19 mouse cellular contexts compared by ENCODE assay signal in the genomic region with DNA sequence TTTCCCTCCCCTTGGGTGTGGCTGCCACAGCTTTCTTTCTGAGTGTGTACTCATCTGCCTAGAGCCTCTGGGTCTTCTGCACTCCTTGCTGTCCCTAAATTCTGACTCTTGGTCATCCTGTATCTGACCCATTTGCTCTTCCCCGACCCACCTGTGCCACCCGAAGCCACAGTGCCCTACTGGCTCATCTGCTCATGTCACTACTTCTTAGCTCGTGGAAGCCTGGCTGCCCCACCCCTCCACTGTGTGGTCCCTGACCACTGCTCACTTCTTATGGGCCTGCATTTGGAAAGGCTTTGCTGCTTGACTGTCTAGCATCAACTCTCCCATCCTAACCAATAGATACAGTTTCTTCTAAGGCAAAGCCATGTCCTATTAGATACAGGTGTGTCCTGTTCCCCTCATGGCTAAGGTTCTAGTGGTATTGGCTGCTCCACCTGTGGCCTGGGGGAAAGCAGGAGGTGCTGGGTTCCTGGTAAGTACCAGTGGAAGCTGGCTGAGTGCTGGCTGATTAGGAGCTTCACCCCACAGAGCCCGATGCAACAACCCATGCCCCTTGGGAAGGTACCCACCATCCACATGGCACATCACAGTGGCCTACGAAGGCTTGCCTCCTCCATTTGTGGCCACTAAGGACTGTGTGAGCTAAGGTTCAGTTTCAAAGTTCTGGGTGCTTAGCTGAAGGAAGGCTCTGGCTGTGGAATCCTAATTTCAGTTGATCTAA.
"Had no signal": no experiment of that assay in that cellular context is flagged by ENCODE, and none has a peak within 500 bp of the region (broad histone marks: within the 10 kb centered on the region; RNA-seq: fewer than 3 reads in every experiment).

No protein-coding gene starts in this region.

- H3K9ac ChIP-seq: limb, embryonic 12.5 days; limb, embryonic 15.5 days; liver, embryonic 14.5 days; liver, postnatal 0 days; lung, embryonic 14.5 days; midbrain, embryonic 12.5 days; midbrain, embryonic 15.5 days; neural tube, embryonic 12.5 days; neural tube, embryonic 15.5 days had no signal

- H3K36me3 ChIP-seq: limb, embryonic 12.5 days; limb, embryonic 15.5 days; midbrain, embryonic 12.5 days; midbrain, embryonic 15.5 days; neural tube, embryonic 12.5 days; neural tube, embryonic 15.5 days had no signal

- H3K9me3 ChIP-seq: limb, embryonic 12.5 days; limb, embryonic 15.5 days; midbrain, embryonic 12.5 days; midbrain, embryonic 15.5 days; neural tube, embryonic 12.5 days; neural tube, embryonic 15.5 days had no signal

- DNase-seq: kidney, adult 9 months; kidney, postnatal 14 days; left cerebral cortex, postnatal 4 days; liver, postnatal 0 days; right cerebral cortex, adult 18-20 months; right cerebral cortex, postnatal 14 days; right cerebral cortex, postnatal 4 days; thymus, postnatal 25 days had no signal

- H3K4me1 ChIP-seq: limb, embryonic 12.5 days; limb, embryonic 15.5 days; midbrain, embryonic 12.5 days; midbrain, embryonic 15.5 days; neural tube, embryonic 12.5 days; neural tube, embryonic 15.5 days had no signal

- H3K4me2 ChIP-seq: limb, embryonic 12.5 days; limb, embryonic 15.5 days; liver, embryonic 11.5 days; lung, embryonic 14.5 days; midbrain, embryonic 12.5 days; midbrain, embryonic 15.5 days; neural tube, embryonic 12.5 days; neural tube, embryonic 15.5 days had no signal

- H3K27me3 ChIP-seq: limb, embryonic 12.5 days; limb, embryonic 15.5 days; midbrain, embryonic 12.5 days; midbrain, embryonic 15.5 days; neural tube, embryonic 12.5 days; neural tube, embryonic 15.5 days had no signal

- H3K4me3 ChIP-seq: limb, embryonic 12.5 days; limb, embryonic 15.5 days; midbrain, embryonic 12.5 days; midbrain, embryonic 15.5 days; neural tube, embryonic 12.5 days; neural tube, embryonic 15.5 days had no signal

- H3K27ac ChIP-seq: limb, embryonic 12.5 days; limb, embryonic 15.5 days; liver, embryonic 14.5 days; macrophage; midbrain, embryonic 12.5 days; midbrain, embryonic 15.5 days; neural tube, embryonic 12.5 days; neural tube, embryonic 15.5 days had no signal

- ATAC-seq: liver, postnatal 0 days; lung, postnatal 0 days; midbrain, embryonic 15.5 days had no signal
